Mouse (Mus musculus): ENCODE data around the gene Pdcd1.
"Not testable (repeated sequence)": the region's sequence is repeated elsewhere in the genome, so short reads cannot be mapped to it uniquely, and the experiment has no call there.

The Pdcd1 gene

GRCm38 (mm10) chr1:94011643-94012042 lies 40.7 kb downstream of the Pdcd1 start:
- Histone ChIP-seq H3K9me3 (ENCODE audit: low read length) (no peaks in the 10 kb centered on the region), H3K27me3 (ENCODE audit: insufficient read depth, low read length) (peaks cover 6% of the 10 kb centered on the region), H3K4me3 (replicated peaks; ENCODE audit: low read length) (no peak overlapping the region), H3K36me3 (ENCODE audit: insufficient read depth, low read length) (no peaks in the 10 kb centered on the region), H3K4me1 (replicated peaks; ENCODE audit: low read depth, low read length) (peaks cover 6% of the 10 kb centered on the region; the same call in 1 of the 2 replicates)
- TF ChIP-seq POU5F1 (IDR thresholded peaks at IDR 0.05; ENCODE audit: borderline replicate concordance, low read length) (no peak), CTCF (conservative IDR thresholded peaks at IDR 0.05; ENCODE audit: low read length) (no peak), NANOG (IDR thresholded peaks at IDR 0.05; ENCODE audit: borderline replicate concordance, low read length) (no peak)

GRCm38 (mm10) chr1:94008826-94009225 lies 43.5 kb downstream of the Pdcd1 start:
- not testable (repeated sequence) for H3K4me1 ChIP-seq (replicated peaks; ENCODE audit: low read depth, low read length); H3K36me3 ChIP-seq (ENCODE audit: insufficient read depth, low read length); H3K9me3 ChIP-seq (ENCODE audit: low read length); H3K27me3 ChIP-seq (ENCODE audit: insufficient read depth, low read length); H3K4me3 ChIP-seq (replicated peaks; ENCODE audit: low read length)

- H3K27me3 ChIP-seq (ENCODE audit: insufficient read depth, low read length); H3K4me3 ChIP-seq (replicated peaks; ENCODE audit: low read length); H3K4me1 ChIP-seq (replicated peaks; ENCODE audit: low read depth, low read length); H3K9me3 ChIP-seq (ENCODE audit: low read length); H3K36me3 ChIP-seq (ENCODE audit: insufficient read depth, low read length): not testable (repeated sequence)
These were observed 46.3 kb downstream of the Pdcd1 start for GRCm38 (mm10) chr1:94005954-94006506.

GRCm38 (mm10) chr1:94001023-94001422 lies 51.3 kb downstream of the Pdcd1 start:
- peaks cover 3% of the 10 kb centered on the region; the same call in 1 of the 2 replicates for H3K27me3 ChIP-seq (ENCODE audit: insufficient read depth, low read length)
- no peak for TF ChIP-seq CTCF (conservative IDR thresholded peaks at IDR 0.05; ENCODE audit: low read length)
- no peak for TF ChIP-seq POU5F1 (IDR thresholded peaks at IDR 0.05; ENCODE audit: borderline replicate concordance, low read length)
- TF ChIP-seq NANOG (IDR thresholded peaks at IDR 0.05; ENCODE audit: borderline replicate concordance, low read length), result no peak

GRCm38 (mm10) chr1:93991491-93991890 lies 60.9 kb downstream of the Pdcd1 start:
- H3K27me3 ChIP-seq (ENCODE audit: insufficient read depth, low read length); H3K4me3 ChIP-seq (replicated peaks; ENCODE audit: low read length); H3K36me3 ChIP-seq (ENCODE audit: insufficient read depth, low read length); H3K4me1 ChIP-seq (replicated peaks; ENCODE audit: low read depth, low read length); H3K9me3 ChIP-seq (ENCODE audit: low read length): not testable (repeated sequence)

More at GRCm38 (mm10) chr1:94001023-94001422, 51.3 kb downstream of the Pdcd1 start:
- Histone ChIP-seq H3K9me3 (ENCODE audit: low read length) (peaks cover 3% of the 10 kb centered on the region; the same call in 1 of the 2 replicates), H3K4me1 (replicated peaks; ENCODE audit: low read depth, low read length) (no peaks in the 10 kb centered on the region), H3K4me3 (replicated peaks; ENCODE audit: low read length) (no peak overlapping the region), H3K36me3 (ENCODE audit: insufficient read depth, low read length) (no peaks in the 10 kb centered on the region)

GRCm38 (mm10) chr1:93991068-93991467 lies 61.3 kb downstream of the Pdcd1 start:
- H3K4me1 ChIP-seq (replicated peaks; ENCODE audit: low read depth, low read length); H3K36me3 ChIP-seq (ENCODE audit: insufficient read depth, low read length); H3K9me3 ChIP-seq (ENCODE audit: low read length); H3K27me3 ChIP-seq (ENCODE audit: insufficient read depth, low read length); H3K4me3 ChIP-seq (replicated peaks; ENCODE audit: low read length): not testable (repeated sequence)

GRCm38 (mm10) chr1:93990209-93990608 lies 62.1 kb downstream of the Pdcd1 start, which contains the start of gene Gal3st2c:
Gal3st2c (plus strand) TSS chr1:93990509.
- not testable (repeated sequence) for H3K4me3 ChIP-seq (replicated peaks; ENCODE audit: low read length); H3K4me1 ChIP-seq (replicated peaks; ENCODE audit: low read depth, low read length); H3K36me3 ChIP-seq (ENCODE audit: insufficient read depth, low read length); H3K9me3 ChIP-seq (ENCODE audit: low read length); H3K27me3 ChIP-seq (ENCODE audit: insufficient read depth, low read length)

- TF ChIP-seq CTCF (conservative IDR thresholded peaks at IDR 0.05; ENCODE audit: low read length), result no peak
- no peak for TF ChIP-seq POU5F1 (IDR thresholded peaks at IDR 0.05; ENCODE audit: borderline replicate concordance, low read length)
- no peak for TF ChIP-seq NANOG (IDR thresholded peaks at IDR 0.05; ENCODE audit: borderline replicate concordance, low read length)
- Histone ChIP-seq H3K36me3 (ENCODE audit: insufficient read depth, low read length) (no peaks in the 10 kb centered on the region), H3K9me3 (ENCODE audit: low read length) (no peaks in the 10 kb centered on the region), H3K4me3 (replicated peaks; ENCODE audit: low read length) (no peak overlapping the region), H3K27me3 (ENCODE audit: insufficient read depth, low read length) (no peaks in the 10 kb centered on the region), H3K4me1 (replicated peaks; ENCODE audit: low read depth, low read length) (no peaks in the 10 kb centered on the region)
These were observed 63.6 kb downstream of the Pdcd1 start for GRCm38 (mm10) chr1:93988786-93989185.

Data from E14TG2a.4 (cell line).